Mouse (Mus musculus) limb, embryonic 15.5 days (tissue): ENCODE results near the gene Sh3bgrl3. TPM values are rescaled to one million over a fixed set of nuclear protein-coding genes. Genes with fewer than 3 reads are reported as not detected.
"Not testable (repeated sequence)": the region's sequence is repeated elsewhere in the genome, so short reads cannot be mapped to it uniquely, and the experiment has no call there.

ENCODE experiments used
- ATAC-seq: fragments of 200-750 bp; cut with Nextera tagmentation; 2 replicates; pipeline ENCODE4 v1.8.0; 2017; ENCODE audit warnings: low read depth, moderate TSS enrichment; ENCODE audit not compliant: insufficient number of reproducible peaks, low FRiP score, low TSS enrichment
- H3K27ac ChIP-seq: fragments of 300-500 bp; sonication (generic); 2 replicates; pipeline ENCODE4 v1.5.1; 2015; ENCODE audit warnings: moderate library complexity, mild to moderate bottlenecking, inconsistent platforms
- H3K27me3 ChIP-seq: fragments of 300-500 bp; sonication (generic); 2 replicates; pipeline ENCODE4 v1.6.1; 2015; ENCODE audit warnings: inconsistent platforms
- H3K36me3 ChIP-seq: fragments of 300-500 bp; sonication (generic); 2 replicates; pipeline ENCODE4 v1.6.1; 2015; ENCODE audit warnings: inconsistent platforms
- H3K4me1 ChIP-seq: fragments of 300-500 bp; sonication (generic); 2 replicates; pipeline ENCODE4 v1.6.1; 2015; ENCODE audit warnings: inconsistent platforms
- H3K4me2 ChIP-seq: fragments of 300-500 bp; sonication (generic); 2 replicates; pipeline ENCODE4 v1.6.1; 2015; ENCODE audit warnings: mild to moderate bottlenecking, inconsistent platforms
- H3K4me3 ChIP-seq: fragments of 300-500 bp; sonication (generic); 2 replicates; pipeline ENCODE4 v1.5.1; 2015; ENCODE audit warnings: mild to moderate bottlenecking, inconsistent platforms
- H3K9ac ChIP-seq: fragments of 300-500 bp; sonication (generic); 2 replicates; pipeline ENCODE4 v1.6.1; 2015; ENCODE audit warnings: inconsistent platforms
- H3K9me3 ChIP-seq: fragments of 300-500 bp; sonication (generic); 2 replicates; pipeline ENCODE4 v1.6.1; 2016; ENCODE audit warnings: inconsistent platforms
- whole genome bisulfite sequencing: fragments of 180-500 bp; shearing (Covaris S2); methylation state at CpG from one replicate; pipeline ENCODE4 v1.1.7; 2015; 5-methylcytosine and 5-hydroxymethylcytosine counted together
- polyA plus RNA-seq: library from polyadenylated mRNA; unstranded; fragments of >200 nt; fragmentation: Nextera tagmentation; extraction: Ambion mirVana; gene quantifications from 2 replicates; pipeline ENCODE4 v1.2.1, GENCODE M21; 2015

Gene Sh3bgrl3
- polyA plus RNA-seq, 1 experiment from 2014 or later: 496 TPM

GRCm38 (mm10) chr4:134155531-134155930 lies 26.9 kb upstream of the Sh3bgrl3 start:
- H3K9ac ChIP-seq: no peak overlapping the region
- no peaks in the 10 kb centered on the region for H3K4me1 ChIP-seq
- no peak overlapping the region for H3K4me2 ChIP-seq
- no peak overlapping the region for H3K27ac ChIP-seq
- no peaks in the 10 kb centered on the region for H3K9me3 ChIP-seq
- no peak for ATAC-seq
- H3K36me3 ChIP-seq: peaks cover 35% of the 10 kb centered on the region
- no peaks in the 10 kb centered on the region for H3K27me3 ChIP-seq
- WGBS: 92% methylated on average over 6 of the region's 6 CpGs
- no peak overlapping the region for H3K4me3 ChIP-seq

- Histone ChIP-seq H3K36me3 (peaks cover 40% of the 10 kb centered on the region), H3K9me3 (no peaks in the 10 kb centered on the region), H3K27ac (no peak overlapping the region), H3K9ac (no peak overlapping the region), H3K4me3 (no peak overlapping the region), H3K27me3 (no peaks in the 10 kb centered on the region), H3K4me1 (no peaks in the 10 kb centered on the region), H3K4me2 (no peak overlapping the region)
- WGBS: 94% methylated on average over 3 of the region's 3 CpGs
- ATAC-seq: no peak
Measured at GRCm38 (mm10) chr4:134154354-134154753, 25.8 kb upstream of the Sh3bgrl3 start.

GRCm38 (mm10) chr4:134153656-134154055 lies 25.1 kb upstream of the Sh3bgrl3 start:
- Histone ChIP-seq H3K27me3 (no peaks in the 10 kb centered on the region), H3K9me3 (no peaks in the 10 kb centered on the region), H3K36me3 (peaks cover 43% of the 10 kb centered on the region), H3K9ac (no peak overlapping the region), H3K27ac (no peak overlapping the region), H3K4me2 (no peak overlapping the region), H3K4me1 (no peaks in the 10 kb centered on the region), H3K4me3 (no peak overlapping the region)
- ATAC-seq: no peak
- 89% methylated on average over 3 of the region's 3 CpGs for WGBS

GRCm38 (mm10) chr4:134152112-134152511 lies 23.5 kb upstream of the Sh3bgrl3 start:
- Histone ChIP-seq H3K4me2 (no peak overlapping the region), H3K27ac (no peak overlapping the region), H3K4me1 (no peaks in the 10 kb centered on the region), H3K4me3 (no peak overlapping the region), H3K36me3 (peaks cover 58% of the 10 kb centered on the region), H3K9me3 (no peaks in the 10 kb centered on the region), H3K27me3 (no peaks in the 10 kb centered on the region), H3K9ac (no peak overlapping the region)
- 85% methylated on average over 3 of the region's 3 CpGs for WGBS
- no peak for ATAC-seq

GRCm38 (mm10) chr4:134149389-134149788 lies 20.8 kb upstream of the Sh3bgrl3 start:
- WGBS: 91% methylated on average over 4 of the region's 4 CpGs
- Histone ChIP-seq H3K36me3 (peaks cover 60% of the 10 kb centered on the region), H3K4me1 (no peaks in the 10 kb centered on the region), H3K9ac (no peak overlapping the region), H3K4me3 (no peak overlapping the region), H3K27ac (no peak overlapping the region), H3K4me2 (no peak overlapping the region), H3K27me3 (no peaks in the 10 kb centered on the region), H3K9me3 (no peaks in the 10 kb centered on the region)
- ATAC-seq: no peak

- ATAC-seq, H3K4me2 ChIP-seq, H3K9ac ChIP-seq, H3K27me3 ChIP-seq, H3K9me3 ChIP-seq, H3K4me1 ChIP-seq, H3K27ac ChIP-seq, H3K4me3 ChIP-seq: not testable (repeated sequence)
- 95% methylated on average over 5 of the region's 5 CpGs for WGBS
- peaks cover 28% of the 10 kb centered on the region for H3K36me3 ChIP-seq
Measured at GRCm38 (mm10) chr4:134144297-134144696, 15.7 kb upstream of the Sh3bgrl3 start.

GRCm38 (mm10) chr4:134138857-134139256 lies 10.3 kb upstream of the Sh3bgrl3 start:
- no peak for ATAC-seq
- H3K27me3 ChIP-seq: no peaks in the 10 kb centered on the region
- 83% methylated on average over 2 of the region's 2 CpGs for WGBS

GRCm38 (mm10) chr4:134136280-134136926 lies 7.8 kb upstream of the Sh3bgrl3 start:
- no peak for ATAC-seq
- Histone ChIP-seq H3K27ac (0 out of 2 replicates have a peak overlapping the region, but pooled peaks have one; percentile 22), H3K9ac (no peak overlapping the region), H3K27me3 (no peaks in the 10 kb centered on the region), H3K4me2 (no peak overlapping the region), H3K9me3 (no peaks in the 10 kb centered on the region), H3K4me3 (no peak overlapping the region), H3K4me1 (peaks cover 10% of the 10 kb centered on the region), H3K36me3 (no peaks in the 10 kb centered on the region)
- 21% methylated on average over 3 of the region's 3 CpGs for whole genome bisulfite sequencing

More at GRCm38 (mm10) chr4:134138857-134139256, 10.3 kb upstream of the Sh3bgrl3 start:
- H3K27ac ChIP-seq: no peak overlapping the region
- H3K4me2 ChIP-seq: no peak overlapping the region
- peaks cover 10% of the 10 kb centered on the region for H3K4me1 ChIP-seq
- H3K9me3 ChIP-seq: no peaks in the 10 kb centered on the region
- H3K4me3 ChIP-seq: no peak overlapping the region
- H3K9ac ChIP-seq: no peak overlapping the region
- no peaks in the 10 kb centered on the region; the same call in 1 of the 2 replicates for H3K36me3 ChIP-seq

- no peak for ATAC-seq
Measured at GRCm38 (mm10) chr4:134132519-134133095, 4.0 kb upstream of the Sh3bgrl3 start.

GRCm38 (mm10) chr4:134132117-134132516 lies 3.5 kb upstream of the Sh3bgrl3 start:
- Histone ChIP-seq H3K36me3 (0 out of 2 replicates have a peak, but pooled peaks cover 7% of the 10 kb centered on the region), H3K9me3 (no peaks in the 10 kb centered on the region), H3K4me2 (no peak overlapping the region), H3K27me3 (no peaks in the 10 kb centered on the region), H3K27ac (no peak overlapping the region), H3K9ac (no peak overlapping the region), H3K4me3 (no peak overlapping the region), H3K4me1 (peaks cover 28% of the 10 kb centered on the region)
- no peak for ATAC-seq
- WGBS: 70% methylated on average over 3 of the region's 3 CpGs

More at GRCm38 (mm10) chr4:134132519-134133095, 4.0 kb upstream of the Sh3bgrl3 start:
- Histone ChIP-seq H3K27me3 (no peaks in the 10 kb centered on the region), H3K9ac (no peak overlapping the region), H3K27ac (no peak overlapping the region), H3K4me2 (no peak overlapping the region), H3K4me3 (no peak overlapping the region), H3K36me3 (0 out of 2 replicates have a peak, but pooled peaks cover 7% of the 10 kb centered on the region), H3K9me3 (no peaks in the 10 kb centered on the region), H3K4me1 (peaks cover 23% of the 10 kb centered on the region)
- 69% methylated on average over 8 of the region's 8 CpGs for WGBS

GRCm38 (mm10) chr4:134129482-134129881 lies 893 bp upstream of the Sh3bgrl3 start:
- Histone ChIP-seq H3K9ac (no peak overlapping the region; the same call in 1 of the 2 replicates), H3K9me3 (no peaks in the 10 kb centered on the region), H3K36me3 (0 out of 2 replicates have a peak, but pooled peaks cover 10% of the 10 kb centered on the region), H3K4me1 (peaks cover 32% of the 10 kb centered on the region), H3K4me2 (peak overlapping the region; percentile 83), H3K27me3 (no peaks in the 10 kb centered on the region), H3K27ac (peak overlapping the region; percentile 95), H3K4me3 (peak overlapping the region; percentile 56)
- WGBS: 22% methylated on average over 6 of the region's 6 CpGs
- ATAC-seq: no peak

- WGBS: 0% methylated on average over 14 of the region's 14 CpGs
- peak; percentile 53 for ATAC-seq
- Histone ChIP-seq H3K36me3 (0 out of 2 replicates have a peak, but pooled peaks cover 10% of the 10 kb centered on the region), H3K4me3 (peak overlapping the region; percentile 56), H3K4me1 (peaks cover 35% of the 10 kb centered on the region), H3K9me3 (no peaks in the 10 kb centered on the region), H3K4me2 (peak overlapping the region; percentile 83), H3K9ac (peak overlapping the region; percentile 50), H3K27ac (peak overlapping the region; percentile 95), H3K27me3 (no peaks in the 10 kb centered on the region)
Measured at GRCm38 (mm10) chr4:134128983-134129362, 384 bp upstream of the Sh3bgrl3 start.
